Mouse (Mus musculus) regulatory T cell (primary cell): ENCODE measurements around the gene Bcl2.
"Not testable (repeated sequence)": the region's sequence is repeated elsewhere in the genome, so short reads cannot be mapped to it uniquely, and the experiment has no call there.

Experiments used
- in situ Hi-C: fragments of 300-600 bp; cut with MboI, MseI; formaldehyde crosslinking; loops from one replicate; pipeline ENCODE4 v1.15.1; 2025; ENCODE audit warnings: high pct_unique_total_duplicates

Bcl2 gene

DNA sequence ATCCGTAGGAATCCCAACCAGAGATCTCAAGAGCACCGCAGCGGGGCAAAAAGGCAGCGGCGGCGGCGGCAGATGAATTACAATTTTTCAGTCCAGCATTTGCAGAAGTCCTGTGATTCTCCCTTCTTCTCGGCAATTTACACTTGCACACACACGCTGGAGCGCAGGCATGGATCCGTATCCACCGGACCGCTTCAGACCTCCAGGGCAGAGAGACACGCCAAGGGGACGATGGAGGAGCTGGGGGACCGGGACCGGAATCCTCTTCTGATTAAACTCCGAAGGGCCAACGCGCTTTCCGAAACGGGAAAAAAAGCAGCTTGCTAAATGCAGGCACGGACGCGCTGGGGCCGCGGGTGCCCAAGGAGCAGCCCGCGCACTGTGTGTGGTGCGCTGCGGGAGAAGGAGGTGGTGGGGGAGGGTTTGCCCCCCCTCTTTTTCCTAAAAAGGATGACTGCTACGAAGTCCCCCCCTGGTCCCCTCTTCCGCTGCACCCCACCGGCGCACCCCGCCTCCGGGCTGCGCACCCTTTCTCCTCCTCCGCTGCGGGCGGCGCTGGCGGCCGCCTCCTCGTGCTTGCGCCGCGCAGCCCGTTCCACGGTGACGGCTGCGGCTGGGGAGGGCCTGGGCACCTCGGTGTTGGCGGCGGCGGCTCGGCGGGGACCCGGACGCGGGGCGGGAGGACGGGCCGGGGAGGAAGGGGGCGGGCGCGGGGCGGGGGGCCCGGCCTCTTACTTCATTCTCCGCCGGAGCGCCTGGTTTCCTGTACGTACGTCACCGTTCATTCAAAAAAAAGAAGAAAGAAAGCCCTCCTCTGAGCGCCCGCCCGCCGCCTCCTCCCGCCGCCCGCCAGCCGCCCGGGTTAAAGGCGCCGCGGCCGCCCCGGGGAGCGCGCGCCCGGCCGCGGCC lies at the start of gene Bcl2:
TSS of gene Bcl2 (minus strand) at position 654 of the 909 bp plus-strand sequence.
- in situ Hi-C loops, result loop anchor here (5.0 kb wide), 1 partner anchor 97 kb away; no protein-coding TSS in a partner anchor

DNA sequence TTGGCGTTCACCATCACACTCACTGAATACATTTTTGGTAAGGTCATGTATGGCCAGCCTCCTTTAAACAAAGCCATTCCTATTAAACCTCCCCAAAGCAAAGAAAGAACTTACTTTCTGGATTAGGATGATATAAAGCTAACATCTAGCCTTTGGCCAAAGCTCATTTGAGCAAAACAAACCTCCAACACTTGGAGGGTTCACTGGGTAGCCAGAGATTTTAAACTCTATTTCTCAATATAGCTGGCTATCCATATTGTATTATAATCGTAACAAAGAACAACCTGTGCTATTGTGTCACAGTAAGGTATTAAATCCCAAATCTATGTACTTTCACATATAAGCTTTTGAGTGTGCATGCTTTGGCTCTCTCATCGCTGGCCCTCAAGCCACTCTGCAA lies 46.7 kb upstream of the Bcl2 start:
- in situ Hi-C loops, result no loop called here

DNA sequence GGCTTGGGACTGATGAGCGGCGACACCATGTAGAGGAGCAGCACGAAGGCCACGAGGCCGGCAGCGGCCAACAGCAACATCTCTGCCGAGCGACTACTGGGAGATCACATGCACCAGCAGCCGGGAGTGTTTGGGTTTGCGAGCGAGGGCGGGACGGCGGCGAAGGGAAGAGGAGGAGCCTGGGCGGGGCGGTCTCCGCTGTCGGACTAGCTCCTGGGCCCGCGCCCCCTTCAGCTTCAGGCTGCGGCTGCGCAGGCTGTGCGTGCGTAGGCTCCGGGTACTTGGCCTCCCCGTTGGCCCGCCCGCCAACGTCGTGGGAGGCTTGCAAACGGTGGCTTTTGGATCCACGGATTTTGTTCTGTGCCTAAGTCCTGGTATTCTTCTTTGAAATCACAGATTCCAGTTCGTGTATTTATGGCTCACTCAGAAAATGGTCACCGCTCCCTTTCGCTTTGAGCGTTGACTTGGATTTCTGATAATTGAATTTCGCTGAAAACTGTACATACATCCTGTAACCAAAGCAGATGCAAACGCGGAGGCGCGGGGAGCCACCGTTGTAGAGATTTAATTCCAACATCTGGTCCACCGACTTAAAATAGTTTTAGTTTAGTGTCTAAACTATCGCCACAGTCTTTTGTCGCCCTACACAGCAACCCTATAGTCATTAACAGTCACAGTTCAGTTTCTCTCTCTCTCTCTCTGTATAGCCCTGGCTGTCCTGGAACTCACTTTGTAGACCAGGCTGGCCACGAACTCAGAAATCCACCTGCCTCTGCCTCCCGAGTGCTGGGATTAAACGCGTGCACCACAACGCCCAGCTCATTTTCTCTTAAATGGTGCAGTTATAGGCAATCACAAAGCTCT lies 45.7 kb upstream of the Bcl2 start, which contains the start of gene Kdsr:
TSS of gene Kdsr (minus strand) at position 156 of the 864 bp plus-strand sequence.
- in situ Hi-C loops, result no loop called here

DNA sequence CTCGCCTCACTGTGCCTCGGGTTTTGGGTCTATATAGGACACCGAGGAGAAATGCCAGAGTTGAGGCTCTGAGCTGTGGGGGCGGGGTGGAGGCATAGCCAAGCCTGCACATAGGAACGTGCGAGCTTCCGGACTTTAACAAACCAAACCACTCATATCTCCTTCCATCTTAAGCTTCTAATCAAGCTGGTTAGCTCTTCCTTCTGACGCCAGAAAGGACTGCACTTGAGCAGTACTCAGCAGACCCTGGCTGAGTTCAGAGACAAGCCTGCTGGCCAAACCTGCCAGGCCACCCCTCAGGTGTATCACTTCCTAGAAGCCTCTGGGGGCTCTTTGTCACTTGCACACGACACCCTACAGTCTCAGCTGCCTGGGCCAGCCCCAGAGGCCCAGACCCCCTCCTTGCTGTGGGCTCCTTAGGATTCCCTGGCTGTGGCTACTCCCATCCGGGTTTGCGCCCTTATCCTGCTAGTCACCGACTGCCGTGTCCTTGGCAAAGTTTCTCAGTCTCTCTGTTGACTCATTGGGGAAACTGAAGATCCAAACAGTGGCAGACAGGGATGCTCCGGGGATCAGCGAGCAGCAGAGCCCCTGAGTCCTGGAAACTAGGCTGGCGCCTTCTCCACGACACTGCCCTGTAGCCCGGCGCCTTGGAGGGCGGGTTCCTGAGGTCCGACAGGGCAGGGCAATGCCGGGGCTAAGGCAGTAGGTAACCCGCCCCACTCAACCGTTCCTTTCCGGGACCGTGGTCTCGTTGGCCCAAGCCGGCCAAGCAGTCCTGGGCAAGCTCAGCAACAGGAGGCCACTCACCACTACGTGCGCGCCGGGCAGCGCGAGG lies 44.9 kb upstream of the Bcl2 start:
- in situ Hi-C loops, result no loop called here

DNA sequence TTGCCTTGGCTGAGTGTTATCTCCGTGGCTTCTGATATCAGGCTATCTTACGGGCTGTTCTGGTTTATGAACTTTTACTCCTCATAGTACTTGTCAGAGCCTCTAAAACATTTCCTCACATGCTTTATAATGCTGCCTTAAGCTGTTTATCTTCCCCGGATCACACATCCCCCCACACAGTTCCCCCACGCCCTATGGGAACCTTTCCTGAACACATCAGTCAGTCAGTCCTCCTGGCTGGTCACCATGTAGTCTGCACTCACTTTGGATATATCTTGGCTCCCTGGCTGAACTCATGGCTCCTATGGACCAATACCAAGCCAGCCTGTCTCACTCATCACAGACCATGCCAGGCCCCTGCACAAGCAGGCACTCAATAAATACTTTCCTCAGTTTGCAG lies 42.6 kb upstream of the Bcl2 start:
- in situ Hi-C loops, result no loop called here

DNA sequence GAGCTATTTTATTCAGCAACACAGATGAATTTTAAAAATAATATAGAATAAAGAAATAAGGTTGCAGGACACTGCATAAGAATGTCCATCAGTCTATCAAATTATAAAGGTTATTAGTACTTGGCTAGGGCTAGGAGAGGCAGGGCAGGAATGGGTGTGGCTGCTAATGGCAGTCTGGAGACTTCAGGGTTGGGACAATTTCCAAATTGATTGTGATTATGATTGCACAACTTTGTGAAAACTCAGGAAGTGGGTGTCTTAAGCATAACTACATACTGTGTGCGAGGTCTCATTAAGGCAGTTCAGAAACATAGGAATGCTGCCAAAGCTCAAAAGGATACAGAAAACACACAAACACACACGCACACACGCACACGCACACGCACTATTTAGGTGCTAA lies 37.9 kb upstream of the Bcl2 start:
- in situ Hi-C loops, result no loop called here

DNA sequence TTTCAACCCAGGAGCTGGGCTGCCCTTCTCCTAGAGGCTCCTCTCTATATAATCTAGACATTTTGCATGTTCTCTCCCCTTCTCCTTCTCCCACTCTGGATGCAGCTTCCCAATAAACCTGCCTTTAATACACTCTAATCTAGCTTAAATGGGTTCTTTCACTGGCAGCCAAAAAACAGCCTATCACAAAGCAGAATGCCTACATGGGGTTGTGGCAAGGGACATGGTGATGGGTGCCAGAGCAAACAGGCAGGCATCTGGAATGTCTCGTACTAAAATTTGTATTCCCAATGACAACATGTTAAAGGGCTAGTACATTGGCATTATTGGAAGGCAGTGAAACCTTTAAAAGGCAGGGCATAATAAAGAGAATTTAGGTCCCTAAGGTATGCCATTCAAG lies 36.6 kb upstream of the Bcl2 start:
- in situ Hi-C loops, result no loop called here

DNA sequence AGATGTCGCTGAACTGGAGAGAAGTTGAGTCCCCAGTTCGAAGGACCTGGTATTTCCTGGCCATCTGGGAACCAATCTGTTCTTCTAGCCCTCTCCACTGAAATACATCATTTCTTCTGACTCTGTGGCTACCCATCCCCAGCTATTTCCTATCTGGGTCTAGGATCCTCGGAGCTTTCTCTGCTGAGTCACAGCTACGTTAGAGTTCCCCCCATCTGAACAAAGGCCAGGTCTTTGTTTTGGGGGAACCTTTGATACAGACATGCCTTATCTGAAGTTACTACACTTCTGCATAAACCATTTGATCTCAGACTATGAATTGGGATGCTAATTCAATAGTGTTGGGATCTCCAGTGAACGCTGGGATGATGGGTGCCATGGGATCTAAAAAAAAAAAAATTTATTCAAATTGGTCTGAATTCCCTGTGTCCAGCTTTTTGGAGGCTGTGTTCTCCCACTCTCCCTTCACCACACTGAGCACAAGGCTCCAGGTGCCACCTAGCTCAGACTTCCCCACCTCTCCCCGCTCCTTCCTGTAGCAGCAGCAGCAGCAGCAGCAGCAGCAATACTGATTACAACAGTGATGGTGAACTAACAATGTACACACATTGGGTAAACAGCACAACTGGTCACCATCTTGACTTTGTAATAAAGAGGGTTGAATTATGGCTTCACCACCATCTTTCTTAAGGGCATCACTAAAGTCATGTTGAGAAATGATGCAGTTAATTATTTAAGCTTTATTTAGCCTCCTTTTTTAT lies 34.7 kb upstream of the Bcl2 start:
- in situ Hi-C loops, result loop anchor here (5.0 to 25.0 kb wide), 3 partner anchors 134 to 686 kb away; no protein-coding TSS in a partner anchor

DNA sequence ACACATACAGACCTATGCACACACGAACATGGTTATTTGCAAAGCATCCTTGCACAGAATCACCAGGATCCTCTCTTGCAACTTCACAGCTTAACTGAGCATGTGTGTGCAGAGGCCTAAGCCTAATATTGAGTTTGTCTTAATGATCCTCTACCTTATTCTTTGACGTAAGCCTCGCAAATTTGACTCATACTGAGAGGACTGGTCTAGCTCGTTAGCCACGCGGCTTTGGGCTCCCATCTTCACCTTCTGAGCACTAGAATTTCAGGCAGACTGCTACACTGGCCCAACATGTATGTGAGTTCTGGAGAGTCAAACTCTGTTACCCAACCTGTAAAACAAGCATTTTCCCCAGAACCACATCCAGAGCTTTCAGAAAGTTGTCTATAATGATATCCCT lies 28.9 kb upstream of the Bcl2 start:
- in situ Hi-C loops, result loop anchor here (5.0 to 25.0 kb wide), 3 partner anchors 231 to 681 kb away; no protein-coding TSS in a partner anchor

DNA sequence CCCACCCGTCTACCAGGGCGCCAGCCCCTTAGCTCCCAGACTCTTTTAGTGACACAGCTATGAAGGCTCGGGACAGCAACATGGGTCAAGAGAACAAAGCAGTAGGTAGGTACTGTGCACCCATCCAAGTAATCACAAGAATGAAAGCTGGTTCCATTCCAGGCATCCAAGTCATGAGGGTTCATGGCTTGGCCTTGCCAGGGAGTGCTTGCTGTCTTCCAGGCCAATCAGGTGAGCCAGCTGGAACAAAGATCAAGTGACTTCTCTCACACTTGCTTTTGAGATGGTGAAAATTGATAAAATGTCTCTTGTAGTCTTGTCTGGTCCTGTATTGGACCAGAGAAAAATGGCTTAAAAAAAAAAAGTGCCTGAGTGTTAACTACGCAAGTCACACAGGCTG lies 26.7 kb upstream of the Bcl2 start:
- in situ Hi-C loops, result loop anchor here (5.0 to 25.0 kb wide), 3 partner anchors 228 to 678 kb away; no protein-coding TSS in a partner anchor

DNA sequence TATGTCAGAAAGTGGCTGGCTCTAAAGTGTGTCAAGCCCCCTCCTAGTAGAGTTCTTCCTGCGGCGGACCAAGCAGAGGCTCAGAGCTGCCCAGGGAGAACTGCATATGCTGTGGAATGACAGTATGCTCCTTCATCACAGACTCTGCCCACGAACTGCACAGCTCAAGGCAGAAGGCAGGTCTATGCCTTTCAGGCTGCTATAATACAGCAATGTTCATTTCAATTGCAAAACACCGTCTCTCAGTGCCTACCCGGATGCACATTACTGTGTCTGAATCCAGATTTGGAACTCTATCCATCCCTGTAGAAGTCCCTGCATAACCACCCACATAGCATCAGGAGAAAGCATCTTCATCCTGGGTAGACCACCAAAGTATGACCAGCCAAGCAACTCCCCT lies 25.7 kb upstream of the Bcl2 start:
- in situ Hi-C loops, result loop anchor here (5.0 to 25.0 kb wide), 4 partner anchors 228 to 678 kb away; no protein-coding TSS in a partner anchor

DNA sequence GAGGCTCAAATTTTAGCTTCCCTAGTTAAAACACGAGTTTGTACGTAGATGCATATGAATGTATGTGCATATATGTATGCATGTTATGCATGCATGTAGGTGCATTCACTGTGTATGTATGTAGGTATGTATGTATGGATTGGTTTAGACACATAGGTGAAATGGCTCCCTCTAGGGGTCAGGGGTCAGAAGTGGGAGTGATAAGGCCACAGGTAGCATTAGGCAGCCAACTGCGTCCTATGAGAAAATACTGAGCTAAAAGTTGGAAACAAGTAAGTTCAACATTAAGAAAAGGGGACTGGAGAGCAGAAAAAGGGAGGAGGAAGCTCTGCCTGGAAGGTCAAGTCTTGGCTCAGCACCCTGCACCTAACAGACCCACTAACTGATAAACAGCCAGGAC lies 24.0 kb upstream of the Bcl2 start:
- in situ Hi-C loops, result loop anchor here (5.0 to 25.0 kb wide), 3 partner anchors 226 to 676 kb away; no protein-coding TSS in a partner anchor

DNA sequence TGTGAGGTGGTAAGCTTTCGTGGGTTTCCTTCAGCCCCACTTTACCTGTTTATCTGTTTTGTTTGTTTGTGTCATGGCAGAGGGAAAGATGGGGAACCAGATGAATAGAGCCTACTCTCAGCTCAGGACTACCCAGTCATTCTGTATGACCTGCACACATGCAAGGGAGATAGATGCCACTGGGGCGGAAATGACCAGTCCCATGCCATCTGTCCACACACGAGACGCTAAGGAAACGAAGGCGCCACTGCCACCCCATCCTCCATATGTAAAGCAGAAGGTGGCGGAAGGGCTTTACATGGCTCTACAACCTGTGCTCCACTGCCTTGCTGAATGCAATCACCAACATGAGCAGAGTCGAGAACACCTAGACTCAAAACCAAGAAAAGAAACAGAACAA lies 22.1 kb upstream of the Bcl2 start:
- in situ Hi-C loops, result loop anchor here (5.0 to 25.0 kb wide), 3 partner anchors 224 to 674 kb away; no protein-coding TSS in a partner anchor

DNA sequence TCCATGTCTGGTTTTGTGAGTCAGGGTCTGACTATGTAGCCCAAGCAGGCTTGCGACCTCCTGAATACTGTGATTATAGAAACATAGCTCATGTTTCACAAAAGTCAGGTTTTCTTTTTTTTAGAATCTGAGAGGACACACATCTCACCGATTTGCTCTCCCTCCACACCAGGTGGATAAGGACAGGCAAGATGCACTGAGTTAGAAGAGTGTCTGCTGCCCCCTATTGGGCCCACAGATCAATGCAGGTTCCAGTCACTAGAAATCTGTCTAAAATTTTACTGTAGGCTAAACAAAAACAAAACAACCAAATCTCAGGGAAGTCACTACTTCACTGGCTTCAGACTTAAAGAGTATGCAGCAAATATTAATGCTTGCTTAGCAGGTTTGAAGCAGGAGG lies 21.5 kb upstream of the Bcl2 start:
- in situ Hi-C loops, result loop anchor here (5.0 to 25.0 kb wide), 3 partner anchors 223 to 673 kb away; no protein-coding TSS in a partner anchor

DNA sequence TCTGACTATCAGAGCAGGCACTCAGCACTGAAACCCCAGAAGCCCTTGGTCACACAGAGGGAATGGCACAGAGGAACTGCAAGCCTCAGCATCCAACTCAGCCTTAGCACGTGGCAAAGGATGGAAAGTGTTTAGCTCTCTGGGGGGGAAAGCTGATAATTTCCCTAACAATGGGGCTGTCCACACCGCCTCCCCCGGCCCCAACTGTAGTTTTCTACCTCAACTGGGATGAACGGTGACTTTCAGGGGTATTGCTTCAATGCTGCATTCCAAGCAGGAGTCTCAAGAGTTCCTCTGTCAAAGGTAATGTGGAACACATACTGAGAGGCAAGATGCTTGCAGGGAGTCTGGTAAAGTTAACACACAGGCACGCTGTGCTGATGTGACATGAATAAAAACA lies 8.0 kb upstream of the Bcl2 start:
- in situ Hi-C loops, result no loop called here

DNA sequence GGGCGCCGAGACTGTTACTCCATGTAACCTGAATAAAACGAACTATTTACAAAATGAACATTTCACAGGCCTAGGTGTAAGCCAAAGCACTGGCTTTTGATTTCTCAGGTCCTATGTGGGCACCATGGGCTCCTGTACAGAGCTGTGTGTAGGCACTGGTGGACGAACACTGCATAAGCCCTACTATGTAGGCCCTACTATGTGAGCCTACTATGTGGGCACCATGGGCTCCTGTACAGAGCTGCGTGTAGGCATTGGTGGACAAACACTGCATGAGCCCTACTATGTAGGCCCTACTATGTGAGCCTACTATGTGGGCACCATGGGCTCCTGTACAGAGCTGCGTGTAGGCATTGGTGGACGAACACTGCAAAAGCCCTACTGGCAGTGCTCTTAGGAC lies 3.7 kb upstream of the Bcl2 start:
- in situ Hi-C loops, result not testable (repeated sequence)

DNA sequence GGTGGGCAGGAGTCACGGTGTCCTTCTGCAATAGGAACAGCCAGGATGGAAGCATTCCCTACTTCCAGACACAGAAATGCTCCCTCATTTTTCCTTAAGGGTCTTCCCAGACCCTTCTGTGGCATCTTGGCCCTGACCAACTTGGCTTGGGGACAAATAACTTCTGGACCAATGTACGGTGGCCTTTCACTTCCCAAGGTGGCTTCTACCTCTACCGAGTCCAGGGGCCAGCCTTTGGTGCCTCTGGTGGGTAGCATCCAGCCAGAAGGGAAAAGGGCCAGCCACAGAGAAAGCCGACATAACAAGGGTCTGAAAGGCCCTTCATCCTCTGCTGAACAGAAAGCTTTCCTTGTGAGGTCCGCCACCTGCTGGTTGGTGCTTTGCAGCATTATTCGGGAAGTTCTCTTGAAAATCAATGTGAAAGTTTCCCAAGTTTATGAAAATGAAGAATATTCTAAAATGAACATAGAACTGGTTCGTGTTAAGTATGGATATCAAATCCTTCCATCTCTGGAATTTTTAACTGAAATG lies 3.1 kb upstream of the Bcl2 start:
- in situ Hi-C loops, result no loop called here

DNA sequence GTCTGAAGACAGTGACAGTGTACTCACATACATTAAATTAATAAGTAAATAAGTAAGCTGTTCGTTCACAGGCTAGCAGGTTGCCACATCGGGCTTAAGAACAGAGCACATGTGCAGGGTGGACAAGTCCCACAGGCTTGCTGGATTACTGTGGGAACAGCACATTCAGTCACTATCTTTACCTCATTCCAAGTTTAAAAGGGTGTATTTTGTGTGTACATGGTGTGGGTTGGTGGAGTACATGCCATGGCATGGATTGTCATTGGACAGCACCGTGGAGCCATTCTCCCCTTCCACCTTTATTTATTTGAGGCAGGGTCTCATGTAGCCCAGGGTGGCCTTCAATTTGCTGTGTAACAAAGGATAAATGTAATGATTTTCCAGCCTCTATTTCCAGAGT lies 2.1 kb upstream of the Bcl2 start:
- in situ Hi-C loops, result no loop called here

DNA sequence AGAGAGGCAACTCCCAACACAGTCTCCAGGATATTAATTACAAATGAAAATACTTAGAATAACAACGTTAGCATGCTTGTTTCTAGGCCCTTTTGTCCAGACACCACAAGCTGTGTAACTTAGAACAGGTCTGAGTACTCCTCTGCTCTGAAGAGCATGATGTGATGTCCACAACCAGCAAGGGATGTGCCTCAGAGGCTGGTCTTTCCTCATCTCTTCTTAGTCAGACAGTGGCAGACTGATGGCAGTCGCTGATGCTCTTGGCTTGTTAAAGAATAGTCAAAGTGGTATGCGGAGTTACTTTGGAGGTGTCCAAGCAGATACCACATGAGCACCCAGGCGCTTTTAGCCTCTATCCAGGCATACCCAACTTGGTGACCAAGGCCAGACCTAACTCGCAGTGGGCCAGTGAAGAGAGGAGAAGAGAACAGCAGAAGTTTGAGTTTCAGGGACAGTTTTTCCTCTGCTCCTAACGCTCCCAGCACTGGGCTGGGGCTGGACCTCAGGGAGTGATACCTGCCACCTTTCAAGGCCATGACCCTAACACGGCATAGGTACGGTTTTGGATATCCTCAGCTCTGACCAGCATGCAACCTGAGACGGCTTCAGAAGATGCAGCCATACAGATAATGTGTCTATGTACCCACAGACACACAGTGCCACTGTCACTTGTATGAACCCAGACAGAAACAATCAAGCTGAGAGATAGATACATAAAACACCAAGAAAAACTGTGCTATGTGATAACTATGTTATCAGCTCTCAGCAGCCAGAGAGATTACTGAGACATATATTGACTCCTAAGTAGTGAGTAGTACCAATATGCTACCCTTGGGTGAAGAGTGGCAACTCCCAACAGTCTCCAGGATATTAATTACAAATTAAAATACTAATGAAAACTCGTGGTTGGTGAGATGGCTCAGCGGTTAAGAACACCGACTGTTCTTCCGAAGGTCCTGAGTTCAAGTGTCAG lies 1.3 kb upstream of the Bcl2 start:
- in situ Hi-C loops, result no loop called here
